Mouse (Mus musculus): ENCODE measurements around the gene Plp1. TPM values are rescaled to one million over a fixed set of nuclear protein-coding genes. Genes with fewer than 3 reads are reported as not detected.

The Plp1 gene
- total RNA-seq (2021): 100 to 1,000 TPM in 1 of 2 experiments, 10 to 100 TPM in 1; 91.6 to 184 TPM

GRCm38 (mm10) chrX:136822371-136822770 is at the start of gene Plp1:
Gene Plp1, plus strand, starts transcription at chrX:136822671.
- intact Hi-C loops (cut with DNase I): loop anchor here (5.0 kb wide), 2 partner anchors 60 to 80 kb away; partner anchors contain the start of gene Morf4l2
- no peak for DNase-seq (ENCODE audit: extremely low spot score in 1 of 2, low spot score in 2 of 2)

DNA sequence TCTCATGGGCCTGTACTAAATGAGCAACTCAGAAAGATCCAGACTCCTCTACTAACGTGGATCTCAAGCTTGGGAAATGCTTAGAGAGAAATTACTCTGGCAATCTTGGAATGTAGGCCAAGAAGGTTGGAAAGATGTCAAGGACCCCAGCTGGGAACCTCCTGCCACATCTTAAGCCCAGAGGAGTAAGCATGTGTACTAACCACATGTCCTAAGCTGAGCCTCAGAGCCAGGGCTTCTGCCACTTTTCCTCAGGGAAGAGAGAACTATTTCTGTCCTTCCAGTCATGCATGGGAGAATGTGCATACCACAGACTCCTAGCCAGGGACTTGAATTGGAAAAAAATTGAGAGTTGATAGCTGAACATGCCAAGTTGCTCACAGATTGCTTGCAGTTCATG is 49.4 kb upstream of the Plp1 start:
- intact Hi-C loops (cut with DNase I): no loop called here
- no peak for DNase-seq (ENCODE audit: extremely low spot score in 1 of 2, low spot score in 2 of 2)

- intact Hi-C loops (cut with DNase I): no loop called here
- DNase-seq (ENCODE audit: extremely low spot score in 1 of 2, low spot score in 2 of 2): peak in 1 of 2 experiments; percentile 18
Observed at GRCm38 (mm10) chrX:136778046-136778445, 44.4 kb upstream of the Plp1 start.

DNA sequence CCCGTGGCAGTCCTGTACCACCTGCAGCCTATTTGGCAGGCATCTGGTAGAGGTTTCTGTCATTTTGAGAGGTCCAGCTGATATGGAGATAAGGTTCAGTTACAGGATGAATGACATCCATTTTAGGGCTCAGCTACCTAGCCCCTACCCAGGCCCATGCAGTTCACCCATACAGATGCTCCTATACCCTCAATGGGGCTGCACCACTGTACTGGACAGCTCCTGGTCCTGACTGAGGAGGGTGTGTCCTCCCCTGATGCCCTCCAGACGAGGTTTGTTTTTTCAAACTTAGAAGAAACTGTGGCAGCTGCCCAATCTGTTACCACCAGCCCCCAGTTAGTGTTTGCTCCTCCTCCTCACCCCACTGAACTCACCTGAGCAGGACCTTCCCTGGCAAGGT is 43.2 kb upstream of the Plp1 start:
- DNase-seq (ENCODE audit: extremely low spot score in 1 of 2, low spot score in 2 of 2): no peak
- intact Hi-C loops (cut with DNase I): no loop called here

DNA sequence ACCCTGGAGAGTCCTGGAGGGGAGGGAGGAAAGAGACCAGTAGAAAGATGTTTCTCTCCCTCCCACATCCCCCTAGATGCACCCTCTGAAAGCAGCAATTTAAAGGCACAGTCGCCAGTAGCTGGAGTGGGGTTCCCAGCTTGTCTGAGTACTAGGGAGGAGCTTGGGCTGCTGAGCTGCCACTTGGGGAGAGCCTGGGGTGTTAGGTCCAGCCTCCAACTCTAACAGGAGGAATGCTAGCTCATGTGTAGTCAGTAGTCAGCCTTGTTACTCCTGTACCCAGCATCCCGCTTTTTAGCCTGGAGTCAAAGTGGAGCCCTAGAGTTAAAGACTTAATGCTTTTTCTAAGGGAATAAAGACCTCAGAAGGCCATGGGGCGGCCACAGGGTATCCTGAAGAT is 42.4 kb upstream of the Plp1 start, which contains the start of gene Glra4:
Gene Glra4 (minus strand): TSS at position 101 of the 400 bp plus-strand sequence.
- intact Hi-C loops (cut with DNase I): no loop called here
- DNase-seq (ENCODE audit: extremely low spot score in 1 of 2, low spot score in 2 of 2): no peak

GRCm38 (mm10) chrX:136789446-136789845 is 33.0 kb upstream of the Plp1 start:
- intact Hi-C loops (cut with DNase I): no loop called here
- DNase-seq (ENCODE audit: extremely low spot score in 1 of 2, low spot score in 2 of 2): no peak

- intact Hi-C loops (cut with DNase I): no loop called here
- no peak for DNase-seq (ENCODE audit: extremely low spot score in 1 of 2, low spot score in 2 of 2)
Observed at GRCm38 (mm10) chrX:136797223-136797622, 25.2 kb upstream of the Plp1 start.

DNA sequence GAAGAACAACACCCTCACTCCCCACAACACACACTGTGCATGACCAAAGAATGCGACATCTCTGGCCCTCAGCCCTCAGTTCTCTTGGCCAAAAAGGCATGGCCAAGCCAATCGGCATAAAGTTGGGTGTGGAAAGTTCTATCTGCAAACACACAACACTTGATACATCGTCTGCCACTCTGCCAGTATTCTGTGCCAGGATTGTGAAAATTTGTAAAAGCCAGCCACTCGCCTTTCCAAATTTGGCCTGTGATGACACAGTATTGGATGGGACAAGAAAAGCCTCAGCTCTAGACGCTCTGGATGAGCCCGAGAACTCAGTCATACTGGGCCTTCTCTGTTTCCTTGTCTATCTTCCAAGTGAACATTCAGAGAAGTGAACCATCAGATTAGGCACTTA is 2.7 kb upstream of the Plp1 start:
- DNase-seq (ENCODE audit: extremely low spot score in 1 of 2, low spot score in 2 of 2): no peak
- intact Hi-C loops (cut with DNase I): loop anchor here (5.0 kb wide), 2 partner anchors 57 to 77 kb away; partner anchors contain the start of gene Morf4l2

- DNase-seq (ENCODE audit: extremely low spot score in 1 of 2, low spot score in 2 of 2): peak; percentile 63 to 65
Observed at GRCm38 (mm10) chrX:136820250-136820649, 2.2 kb upstream of the Plp1 start.

DNA sequence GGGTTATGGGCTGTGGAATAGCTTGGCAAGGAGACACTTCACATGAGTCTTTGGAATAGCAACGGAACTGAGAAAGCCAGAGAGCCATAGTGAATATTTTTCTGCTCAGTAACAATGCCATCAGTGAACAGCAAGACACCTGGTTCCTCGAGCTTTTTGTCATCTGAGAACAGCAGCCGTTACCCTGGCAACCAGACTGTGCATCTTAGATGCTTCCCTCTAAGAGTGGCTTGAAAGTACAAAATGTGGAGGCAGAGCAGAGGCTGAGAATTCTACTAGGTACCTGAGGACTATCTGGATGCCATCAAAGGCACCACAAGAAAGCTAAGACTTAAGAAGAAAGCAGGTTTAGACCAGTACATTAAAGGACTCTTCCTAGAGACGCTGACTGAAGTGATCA is 2.5 kb downstream of the Plp1 start:
- intact Hi-C loops (cut with DNase I): no loop called here
- no peak for DNase-seq (ENCODE audit: extremely low spot score in 1 of 2, low spot score in 2 of 2)

More at GRCm38 (mm10) chrX:136820250-136820649, 2.2 kb upstream of the Plp1 start:
- intact Hi-C loops (cut with DNase I): loop anchor here (5.0 kb wide), 2 partner anchors 58 to 78 kb away; partner anchors contain the start of gene Morf4l2

GRCm38 (mm10) chrX:136828610-136829009 is 6.1 kb downstream of the Plp1 start:
- no peak for DNase-seq (ENCODE audit: extremely low spot score in 1 of 2, low spot score in 2 of 2)
- intact Hi-C loops (cut with DNase I): no loop called here

- intact Hi-C loops (cut with DNase I): no loop called here
- no peak for DNase-seq (ENCODE audit: extremely low spot score in 1 of 2, low spot score in 2 of 2)
Observed at GRCm38 (mm10) chrX:136850300-136850699, 27.8 kb downstream of the Plp1 start.

DNA sequence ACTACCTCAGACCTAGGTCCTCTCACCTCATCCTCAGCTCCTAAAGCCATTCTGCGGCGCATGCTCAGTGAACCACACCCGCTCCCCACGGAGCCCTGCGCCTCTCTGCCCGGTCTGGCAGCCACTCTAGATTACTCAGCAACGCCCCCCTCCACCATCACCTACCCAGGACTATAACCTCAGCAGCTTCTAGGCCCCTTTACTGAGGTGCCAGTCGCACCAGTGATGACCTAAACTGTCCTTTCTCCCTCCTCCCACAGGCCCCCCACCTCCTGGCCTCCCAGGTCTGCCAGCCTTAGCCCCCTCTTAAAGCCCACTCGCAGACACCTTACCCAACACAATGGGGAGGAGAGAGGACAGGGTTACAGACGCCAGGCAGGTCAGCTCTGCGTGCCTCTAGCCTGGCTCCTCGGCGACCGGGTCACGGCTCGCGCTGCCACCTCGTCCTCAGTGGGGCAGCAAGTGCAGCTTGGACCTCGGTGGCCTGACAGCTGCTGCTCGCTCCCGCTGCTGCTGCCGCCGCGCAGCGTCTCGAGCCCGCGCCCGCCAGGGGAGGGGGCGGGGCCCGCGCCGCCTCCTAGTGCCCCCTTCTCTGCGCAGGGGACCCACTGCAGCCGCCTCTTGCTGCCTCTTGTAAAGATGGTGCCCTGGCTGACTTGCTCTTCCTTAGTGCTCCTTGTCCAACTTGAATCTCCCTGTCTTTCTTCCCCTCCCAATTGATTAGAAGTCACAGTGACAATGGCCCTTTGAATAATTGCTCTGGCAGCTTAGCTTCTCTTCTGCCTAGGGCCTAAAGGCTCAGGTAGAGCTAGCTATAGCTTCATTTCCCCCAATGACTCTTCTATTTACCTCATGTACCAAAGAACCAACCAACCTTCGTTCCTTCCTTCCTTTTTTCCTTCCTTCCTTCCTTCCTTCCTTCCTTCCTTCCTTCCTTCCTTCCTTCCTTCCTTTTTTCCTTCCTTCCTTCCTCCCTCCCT is 45.9 kb downstream of the Plp1 start, which contains the start of gene Rab9b:
Gene Rab9b (minus strand): TSS at position 695 of the 980 bp plus-strand sequence.
- intact Hi-C loops (cut with DNase I): no loop called here
- peak; percentile 38 to 48 for DNase-seq (ENCODE audit: extremely low spot score in 1 of 2, low spot score in 2 of 2)

Other genes starting within 250 kb of the Plp1 start
- gene Tceal3, start 231.8 kb upstream of the Plp1 start, total RNA-seq (2021): 100 to 1,000 TPM; 114 to 118 TPM
- 10 to 100 TPM; 14.5 TPM for gene Tceal1, start 114.7 kb upstream of the Plp1 start, total RNA-seq (2021)
- 100 to 1,000 TPM; 384 to 412 TPM for gene Morf4l2, start 79.0 kb upstream of the Plp1 start, total RNA-seq (2021)
- not detected for gene Glra4, start 42.5 kb upstream of the Plp1 start, total RNA-seq (2021)
- gene Rab9b, start 46.1 kb downstream of the Plp1 start, total RNA-seq (2021): 10 to 100 TPM; 22.7 to 25.3 TPM
- gene H2bfm, start 104.7 kb downstream of the Plp1 start, total RNA-seq (2021): not detected
- 10 to 100 TPM; 25.1 to 47.4 TPM for gene Tmsb15b2, start 152.8 kb downstream of the Plp1 start, total RNA-seq (2021)
- 1 to 10 TPM; 3.1 to 4.3 TPM for gene Tmsb15l, start 154.2 kb downstream of the Plp1 start, total RNA-seq (2021)
- gene Tmsb15b1, start 154.2 kb downstream of the Plp1 start, total RNA-seq (2021): 10 to 100 TPM in 1 of 2 experiments, 1 to 10 TPM in 1; 6.8 to 20.8 TPM
- 100 to 1,000 TPM; 300 to 302 TPM for gene Zcchc18, start 170.5 kb downstream of the Plp1 start, total RNA-seq (2021)
- 10 to 100 TPM; 17.5 to 30.4 TPM for gene Slc25a53, start 215.6 kb downstream of the Plp1 start, total RNA-seq (2021)
- gene Fam199x, start 226.9 kb downstream of the Plp1 start, total RNA-seq (2021): 10 to 100 TPM in 1 of 2 experiments, 1 to 10 TPM in 1; 9.4 to 10.6 TPM